Mouse (Mus musculus) left cerebral cortex, postnatal 25 days (tissue): ENCODE data around the gene Bbs9. TPM values are rescaled to one million over a fixed set of nuclear protein-coding genes. Genes with fewer than 3 reads are reported as not detected.

Experiments
- DNase-seq, 2 experiments: peaks; one replicate each; pipeline ENCODE4 v3.0.0; 2022; ENCODE audit warnings: low spot score in 2 of 2, mixed read lengths in 1 of 2
- intact Hi-C: fragments of 180-260 bp; cut with DNase I; formaldehyde crosslinking; loops from one replicate; pipeline ENCODE4 v1.15.1; 2025
- total RNA-seq, 2 experiments: library from RNA; stranded (reverse); gene quantifications; 2 replicates each; pipeline ENCODE4 v1.2.3; 2021

Bbs9 gene
- total RNA-seq, 2 experiments from 2014 or later: 27.8 to 28.6 TPM

DNA sequence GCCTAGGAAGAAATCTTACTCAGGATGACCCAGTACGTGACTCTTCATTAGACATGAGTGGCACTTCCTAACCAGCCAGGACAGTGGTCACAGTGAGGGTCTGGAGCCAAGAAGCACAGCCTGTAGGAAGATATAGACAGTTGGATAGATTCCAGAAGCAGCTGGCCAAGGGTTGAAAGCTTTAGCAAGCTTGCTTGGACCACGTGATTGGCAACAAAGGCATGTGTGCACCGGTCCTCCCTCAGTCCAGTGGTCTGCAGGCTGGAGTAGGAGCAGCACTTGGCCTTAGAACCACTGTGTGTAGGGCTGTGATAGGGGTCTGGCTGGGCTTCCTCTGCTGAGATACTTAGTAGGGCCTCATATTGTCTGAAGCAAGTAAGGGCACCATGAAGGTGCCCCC, 237.2 kb downstream of the Bbs9 start:
- DNase-seq: no peak
- intact Hi-C loops: loop anchor here (10.0 kb wide), 2 partner anchors 302 to 502 kb away; no protein-coding TSS in a partner anchor

DNA sequence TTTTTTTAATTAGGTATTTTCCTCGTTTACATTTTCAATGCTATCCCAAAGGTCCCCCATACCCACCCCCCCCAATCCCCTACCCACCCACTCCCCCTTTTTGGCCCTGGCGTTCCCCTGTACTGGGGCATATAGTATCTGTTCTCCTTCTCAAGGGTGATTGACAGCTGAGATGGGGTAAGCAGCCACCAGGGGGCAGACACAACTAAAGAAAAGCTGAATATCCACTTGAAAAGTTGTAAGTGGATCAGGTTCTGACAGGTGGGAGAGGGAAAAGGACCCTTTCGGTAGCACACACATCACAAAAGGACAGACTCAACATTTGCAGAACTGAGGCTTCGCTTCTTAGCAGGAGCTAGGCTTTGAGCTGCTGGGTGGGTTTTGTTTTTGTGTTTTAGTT, 237.8 kb downstream of the Bbs9 start:
- peak; percentile 40 to 42 for DNase-seq
- intact Hi-C loops: loop anchor here (10.0 kb wide), 2 partner anchors 302 to 502 kb away; no protein-coding TSS in a partner anchor

DNA sequence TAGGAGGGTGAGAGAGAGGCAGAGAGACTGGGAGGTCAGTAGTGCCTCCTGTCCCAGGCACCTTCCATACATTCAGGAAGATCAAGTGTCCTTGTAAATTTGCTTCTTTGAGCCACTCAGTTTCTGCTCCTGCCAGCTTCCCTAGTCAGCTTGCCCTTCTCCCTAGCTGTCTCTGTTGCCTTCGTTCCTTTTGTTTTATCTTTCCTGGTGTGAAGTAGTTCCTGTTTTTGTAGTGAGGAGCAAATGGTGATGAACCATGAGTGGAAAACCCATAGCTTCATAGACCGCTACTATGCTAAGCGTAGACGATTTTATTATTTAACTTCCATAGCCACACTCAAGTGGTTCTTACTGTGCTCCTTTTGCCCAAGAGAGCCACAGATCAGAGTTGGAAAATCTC, 242.1 kb downstream of the Bbs9 start:
- intact Hi-C loops: loop anchor here (10.0 kb wide), 2 partner anchors 297 to 497 kb away; no protein-coding TSS in a partner anchor

DNA sequence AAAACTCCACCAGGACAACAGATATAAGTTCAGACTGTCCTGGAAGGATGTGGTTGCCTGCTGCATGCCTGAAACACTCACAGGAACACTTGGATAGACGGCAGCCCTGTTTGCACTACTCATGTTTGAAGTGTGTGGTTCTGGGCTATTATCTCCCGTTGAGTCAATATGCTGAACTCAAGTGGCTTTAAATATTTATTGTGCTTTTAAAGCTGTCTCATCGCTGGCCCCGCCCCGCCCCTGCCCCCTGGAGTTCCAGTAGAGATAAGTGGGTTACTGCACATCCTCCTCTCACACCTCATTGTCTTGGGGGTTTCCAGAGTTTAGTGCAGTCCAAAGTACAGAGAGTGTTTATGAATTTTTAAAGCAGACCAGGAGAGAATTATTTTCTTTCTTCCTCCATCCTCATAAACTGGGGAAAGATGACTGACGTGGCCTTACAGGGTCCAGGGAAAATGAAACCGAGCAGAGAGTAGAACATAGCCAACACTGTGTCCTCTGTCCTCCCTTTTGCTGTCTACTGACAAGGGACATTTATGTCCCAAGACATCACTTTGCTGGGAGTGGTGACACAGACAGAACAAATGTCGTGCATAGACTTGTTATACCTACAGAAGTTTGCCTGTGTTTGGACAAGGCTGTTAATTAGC, 242.8 kb downstream of the Bbs9 start:
- no peak for DNase-seq
- intact Hi-C loops: loop anchor here (10.0 kb wide), 2 partner anchors 297 to 497 kb away; no protein-coding TSS in a partner anchor

More for the DNA sequence above, 242.1 kb downstream of the Bbs9 start:
- DNase-seq: no peak

DNA sequence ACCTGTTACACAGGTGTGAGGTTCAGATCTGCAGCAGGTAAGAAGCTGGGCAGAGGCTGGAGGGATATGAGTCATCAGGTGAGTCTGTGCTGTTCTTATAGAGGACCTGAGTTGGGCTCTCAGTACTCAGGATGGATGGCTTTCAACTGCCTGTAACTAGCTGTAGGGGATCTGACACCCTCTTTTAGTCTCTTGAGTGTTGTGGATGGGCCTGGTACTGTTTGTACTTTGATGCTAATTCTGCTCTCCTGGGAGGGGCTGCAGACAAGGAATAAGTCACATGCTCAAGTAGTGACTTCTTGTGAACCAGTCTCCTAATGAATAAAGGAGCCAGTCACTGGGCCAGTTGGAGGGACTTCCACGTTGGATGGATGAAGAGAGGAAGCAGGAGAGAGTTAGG, 257.1 kb downstream of the Bbs9 start:
- no peak for DNase-seq
- intact Hi-C loops: no loop called here

DNA sequence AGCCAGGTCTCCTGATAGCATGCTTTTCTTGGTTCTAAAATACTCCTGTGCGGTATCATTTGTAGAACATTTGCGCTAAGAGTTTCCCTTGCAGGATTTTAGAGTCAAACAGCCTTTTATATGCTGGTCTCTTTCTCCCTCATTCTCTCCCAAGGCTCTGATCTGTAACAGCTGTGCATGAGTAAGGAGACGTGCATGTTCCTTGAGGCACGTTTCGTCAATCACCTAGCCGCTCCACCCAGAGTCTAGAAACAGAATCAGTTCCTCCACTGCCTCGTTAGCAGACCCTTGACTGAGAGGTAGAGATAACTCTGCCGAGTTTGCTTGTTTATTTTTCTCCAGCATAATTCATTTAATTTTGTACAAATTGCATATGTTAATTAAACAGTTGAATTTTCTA, 259.4 kb downstream of the Bbs9 start:
- intact Hi-C loops: no loop called here
- DNase-seq: no peak

DNA sequence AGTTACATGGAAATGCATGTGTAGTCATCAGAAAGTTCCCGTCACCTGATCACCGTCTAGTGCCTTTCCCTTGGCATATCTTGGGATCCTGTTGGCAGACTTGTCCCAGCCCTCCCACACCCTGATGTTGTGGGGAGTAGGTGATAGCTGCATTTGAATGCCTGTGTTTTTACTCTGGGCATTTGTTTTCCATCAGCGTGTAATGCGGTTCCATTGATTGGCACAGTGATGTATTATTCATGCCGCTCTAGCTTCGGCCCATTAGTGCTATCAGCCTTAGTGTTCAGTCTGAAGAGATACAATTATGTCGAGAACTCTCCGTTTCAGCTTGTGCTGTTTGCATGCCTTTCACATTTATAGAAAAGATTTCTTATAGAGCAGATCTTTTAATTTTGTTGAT, 259.9 kb downstream of the Bbs9 start:
- peak; percentile 8 to 45 for DNase-seq
- intact Hi-C loops: no loop called here

DNA sequence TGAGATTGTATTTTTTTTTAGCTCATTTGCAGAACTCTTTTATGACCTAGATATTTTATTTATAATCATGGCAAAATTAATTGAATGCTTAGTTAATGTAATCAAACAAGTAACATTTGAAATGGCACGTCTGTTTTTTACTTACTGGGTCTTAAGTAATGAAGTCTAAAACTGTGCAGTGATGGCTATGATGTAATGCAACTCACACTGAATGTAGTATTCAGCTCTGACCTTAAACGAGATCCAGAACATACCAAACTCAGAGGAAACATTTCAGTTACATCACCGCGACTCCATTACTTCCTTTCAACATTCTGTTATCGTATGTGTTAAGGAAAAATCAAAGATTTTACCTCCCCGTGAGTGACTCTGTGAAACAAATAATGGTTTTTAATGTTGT, 262.4 kb downstream of the Bbs9 start:
- DNase-seq: no peak
- intact Hi-C loops: no loop called here

DNA sequence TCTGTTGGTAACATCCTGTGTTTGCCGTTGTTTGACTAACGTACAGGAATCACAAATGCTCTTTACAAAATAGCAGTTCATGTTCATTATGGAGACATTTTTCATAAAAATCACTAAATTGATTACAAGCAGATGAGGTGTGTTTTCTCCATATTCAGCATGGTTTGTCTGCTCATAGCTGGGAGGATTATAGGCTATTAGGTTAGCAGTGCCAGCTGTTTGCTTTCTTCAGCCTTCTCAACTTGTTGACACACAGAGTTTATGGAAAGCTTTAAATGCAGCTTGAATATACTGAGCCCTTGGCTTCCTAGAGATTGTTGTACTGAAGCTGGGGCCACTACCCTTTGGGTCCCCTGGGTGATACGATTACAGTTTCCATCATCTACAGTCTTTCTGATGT, 263.3 kb downstream of the Bbs9 start:
- DNase-seq: no peak
- intact Hi-C loops: no loop called here

DNA sequence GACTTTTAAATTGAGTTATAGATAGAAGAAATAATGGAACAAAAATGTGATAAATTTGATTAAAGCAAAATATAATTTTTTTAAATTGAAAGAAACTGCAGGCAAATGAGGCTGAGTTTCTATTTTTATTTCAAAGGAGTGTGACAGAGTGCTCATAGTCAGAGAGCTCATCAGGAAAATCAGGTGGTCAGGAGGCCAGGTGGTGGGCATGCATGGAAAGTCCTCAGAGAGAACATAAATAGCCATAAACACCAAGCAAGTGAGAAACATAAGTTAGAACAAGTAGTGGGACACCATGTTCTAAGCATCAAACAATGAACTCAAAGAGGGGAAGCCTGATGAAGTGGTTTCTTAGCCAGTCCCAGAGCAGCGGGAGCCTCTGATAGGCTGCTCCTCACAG, 266.5 kb downstream of the Bbs9 start:
- no peak for DNase-seq
- intact Hi-C loops: no loop called here

DNA sequence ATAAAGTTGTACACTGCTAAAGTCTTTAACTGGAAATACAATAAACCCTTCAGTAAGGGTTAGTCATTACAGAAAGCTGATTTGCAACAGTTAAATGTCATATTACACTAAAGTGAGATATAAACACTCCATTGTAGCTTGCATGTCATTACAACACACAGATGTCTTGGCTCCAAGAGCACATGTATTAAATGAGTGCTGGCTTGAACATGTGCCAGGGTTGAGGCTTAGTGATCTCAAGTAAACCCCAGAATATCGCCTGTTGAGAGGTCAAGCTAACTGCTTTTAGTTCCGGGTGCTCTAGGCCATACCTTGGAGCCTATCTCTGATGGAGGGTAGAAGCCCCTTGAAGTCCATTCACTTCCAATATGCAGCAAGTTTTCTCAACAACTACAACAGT, 273.1 kb downstream of the Bbs9 start:
- no peak for DNase-seq
- intact Hi-C loops: no loop called here

DNA sequence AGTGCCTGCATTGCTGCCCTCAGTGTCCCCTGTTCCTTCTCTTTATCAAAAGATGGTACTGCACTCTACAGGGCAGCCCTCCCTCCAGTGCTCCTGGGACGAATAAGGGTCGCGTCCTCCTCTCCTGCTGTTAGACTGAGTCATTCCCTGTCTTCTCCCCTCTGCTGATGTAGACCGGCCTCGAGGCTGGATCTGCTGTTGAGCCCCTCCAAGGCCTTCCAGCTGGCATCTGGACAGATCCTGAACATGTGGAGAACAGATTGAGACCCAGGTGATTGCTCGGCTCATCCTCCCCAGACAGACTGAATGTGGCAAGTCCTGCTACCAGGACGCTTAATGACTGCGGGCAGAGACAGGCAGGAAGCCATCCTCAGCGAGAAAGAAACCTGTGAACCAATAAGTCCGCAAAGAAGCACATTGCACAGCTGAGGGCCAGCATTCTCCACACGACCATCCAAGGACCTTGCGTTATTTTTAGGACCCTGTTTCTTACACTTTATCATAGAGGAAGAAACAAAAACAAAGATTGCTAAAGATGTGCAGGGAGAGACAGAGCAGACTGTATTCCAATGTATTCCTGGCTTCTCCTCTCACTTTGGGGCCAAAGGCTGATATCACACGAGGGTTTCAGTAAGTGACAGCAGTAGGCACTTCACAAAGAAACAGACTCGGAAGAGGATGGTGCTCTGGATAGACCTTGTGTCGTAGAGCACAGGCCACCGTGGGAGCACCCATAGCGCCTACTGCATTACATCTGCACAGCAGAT, 275.4 kb downstream of the Bbs9 start:
- intact Hi-C loops: no loop called here
- no peak for DNase-seq

DNA sequence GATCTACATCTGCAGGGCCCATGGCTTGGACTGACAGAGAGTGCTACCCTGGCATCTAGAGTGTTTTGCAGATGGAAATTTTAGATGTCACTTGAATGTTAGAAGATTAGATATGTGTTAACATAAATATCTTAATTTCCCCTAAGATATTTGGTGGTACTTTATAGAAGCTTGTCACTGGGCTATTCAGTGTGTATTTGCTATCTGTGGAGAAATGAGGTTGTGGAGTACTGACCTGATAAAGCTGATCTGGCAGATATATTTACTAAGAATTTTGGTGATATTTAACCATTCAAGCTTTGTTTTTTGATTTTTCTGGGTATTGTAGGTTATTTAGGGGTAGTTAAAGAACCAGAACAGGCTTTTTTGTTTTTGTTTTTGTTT, 276.0 kb downstream of the Bbs9 start:
- no peak for DNase-seq
- intact Hi-C loops: no loop called here

DNA sequence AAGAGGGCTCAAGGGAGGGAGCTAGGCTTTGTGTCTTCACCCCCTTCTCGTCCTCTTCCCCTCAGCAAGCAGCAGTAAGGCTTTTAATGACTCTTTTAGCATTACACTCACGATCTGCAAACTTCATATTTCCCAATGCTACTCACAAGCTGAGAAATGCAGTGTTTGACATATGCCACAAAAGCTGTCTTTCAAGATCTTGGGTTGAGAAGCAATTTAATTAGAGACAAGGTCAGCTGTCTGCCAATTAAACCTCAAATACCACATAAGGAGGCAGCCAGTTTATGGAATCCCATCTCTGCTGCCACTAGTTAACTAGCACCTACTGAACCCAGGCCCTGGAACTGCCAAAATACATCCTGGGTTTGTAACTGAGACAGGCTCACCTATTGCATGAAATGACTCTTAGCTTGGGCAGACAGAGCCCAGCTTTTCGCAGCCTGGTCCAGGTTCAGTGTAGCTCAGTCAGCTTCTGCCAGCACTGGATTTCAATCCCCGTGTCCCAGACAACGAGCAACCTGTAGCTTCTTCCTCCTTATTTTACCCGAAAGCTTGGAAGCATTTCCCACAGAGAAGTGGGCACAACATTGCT, 278.7 kb downstream of the Bbs9 start:
- DNase-seq: no peak
- intact Hi-C loops: no loop called here

DNA sequence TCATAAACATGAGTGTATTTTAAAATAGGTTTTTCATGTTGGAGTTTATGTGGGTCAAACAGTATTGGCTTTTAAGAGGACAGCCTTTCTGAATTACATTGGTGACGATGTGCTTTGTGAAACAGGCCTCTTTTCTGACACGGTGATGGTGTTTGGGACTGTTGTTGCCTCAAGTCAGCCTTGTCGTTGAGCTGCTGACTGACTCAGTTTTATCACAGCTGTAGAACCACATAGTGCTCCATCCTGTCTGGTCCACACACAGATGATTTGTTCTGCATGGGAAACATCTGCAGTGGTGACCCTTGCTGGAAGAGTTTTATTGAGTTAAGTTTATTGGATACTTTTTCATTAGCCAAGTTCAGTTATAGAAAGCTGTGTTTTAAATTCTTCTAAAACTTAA, 283.0 kb downstream of the Bbs9 start:
- DNase-seq: no peak
- intact Hi-C loops: no loop called here

DNA sequence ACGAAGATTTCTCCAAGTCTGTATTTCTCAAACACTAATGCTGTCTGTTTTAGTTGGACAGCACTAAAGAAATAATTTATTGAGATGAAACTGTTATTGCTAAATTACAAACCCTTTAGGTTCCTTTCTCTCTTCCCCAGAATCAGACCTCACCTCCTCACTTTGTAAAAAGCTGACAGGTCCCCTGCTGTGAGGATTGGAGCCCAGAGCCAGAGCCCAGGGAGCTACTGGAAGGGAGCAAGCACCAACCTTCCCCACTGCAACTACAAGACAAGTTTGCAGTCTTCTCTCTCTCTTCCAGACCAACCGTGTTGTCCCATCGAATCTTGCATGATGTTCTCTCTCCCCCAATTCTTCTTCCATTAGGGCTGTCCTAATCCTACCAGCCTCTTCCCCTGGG, 283.7 kb downstream of the Bbs9 start:
- intact Hi-C loops: no loop called here
- no peak for DNase-seq

DNA sequence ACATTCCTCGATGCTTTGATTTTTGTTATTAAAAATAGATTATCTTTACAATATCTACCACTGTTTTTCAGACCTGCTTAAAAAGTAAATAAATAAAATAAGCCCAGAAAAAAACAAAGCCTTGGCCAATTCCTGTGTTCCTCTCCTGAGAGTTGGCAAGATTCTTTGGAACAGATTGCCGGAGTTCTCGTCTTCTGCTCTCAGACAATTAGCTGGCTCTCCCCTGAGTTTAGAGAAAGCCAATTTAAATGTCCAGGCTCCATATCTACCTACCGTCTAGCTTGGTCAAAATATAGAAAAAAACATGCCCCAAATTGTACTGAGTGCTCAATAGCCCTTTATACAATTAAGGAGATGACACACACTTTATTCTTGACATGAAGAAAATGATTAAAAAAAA, 284.9 kb downstream of the Bbs9 start:
- intact Hi-C loops: no loop called here
- no peak for DNase-seq

DNA sequence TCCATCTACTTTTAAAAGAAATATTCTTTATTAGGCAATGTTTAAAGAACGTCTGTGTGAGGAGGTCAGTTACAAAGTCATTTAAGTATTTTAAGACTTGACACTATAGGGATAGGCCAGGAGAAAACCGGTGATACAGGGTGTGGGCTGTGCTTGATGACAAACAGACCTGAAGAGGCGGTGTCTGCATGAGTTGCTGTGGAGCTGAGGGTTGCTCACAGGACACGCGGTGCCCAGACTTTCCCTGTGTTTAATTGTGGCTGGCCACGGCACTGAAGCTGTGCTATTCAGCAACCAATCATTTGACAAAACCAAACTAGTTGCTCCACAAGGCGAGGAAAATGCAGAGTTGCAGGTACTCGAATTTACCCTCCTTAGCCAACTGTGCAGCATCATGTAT, 286.0 kb downstream of the Bbs9 start:
- intact Hi-C loops: no loop called here
- no peak for DNase-seq

DNA sequence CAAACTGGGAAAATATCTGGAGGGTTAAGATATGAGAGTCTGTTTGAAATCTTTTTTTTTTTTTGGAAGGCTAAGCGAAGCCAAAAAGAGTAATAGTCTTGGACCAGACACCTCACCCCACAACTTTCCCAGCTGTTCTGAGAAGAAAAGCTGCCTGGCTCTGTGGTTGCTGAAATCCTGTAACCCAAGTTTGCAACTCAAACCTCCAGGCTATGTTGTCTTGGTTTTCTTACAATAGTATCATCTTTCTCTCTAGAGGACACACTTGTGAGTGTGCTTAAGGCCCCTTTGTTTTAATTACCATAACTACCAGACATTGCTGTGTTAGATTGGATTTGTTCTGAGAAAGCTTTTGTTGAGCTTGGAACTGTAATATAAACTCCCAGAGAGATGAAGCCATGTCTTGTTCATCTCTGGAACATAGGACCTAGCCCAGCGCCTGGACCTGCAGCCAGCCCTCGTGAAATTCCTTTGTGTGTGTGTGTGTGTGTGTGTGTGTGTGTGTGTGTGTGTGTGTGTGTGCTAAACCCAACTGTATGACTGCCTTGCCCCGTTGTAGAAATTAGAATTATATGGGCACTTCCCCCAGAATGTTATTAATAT, 290.2 kb downstream of the Bbs9 start:
- intact Hi-C loops: no loop called here
- DNase-seq: no peak

DNA sequence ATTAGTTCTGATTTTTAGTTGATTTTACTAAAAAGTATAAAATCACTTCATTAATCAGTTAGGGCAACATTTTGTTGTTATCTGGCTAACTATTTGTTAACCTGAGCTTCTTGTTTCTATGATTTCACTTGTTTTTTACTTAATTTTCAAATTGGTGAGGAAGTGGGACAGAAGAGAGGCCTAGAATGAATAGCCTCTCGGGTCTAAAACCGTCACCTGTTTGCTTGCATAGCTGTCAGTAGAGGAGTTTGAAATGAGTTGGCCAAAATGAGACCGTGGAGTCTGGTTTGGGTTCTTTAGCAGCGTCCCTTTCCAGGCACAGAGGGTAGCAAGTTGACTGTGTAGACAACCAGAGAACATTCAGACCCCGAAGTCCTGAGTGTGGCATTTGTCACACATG, 291.6 kb downstream of the Bbs9 start:
- DNase-seq: no peak
- intact Hi-C loops: no loop called here

DNA sequence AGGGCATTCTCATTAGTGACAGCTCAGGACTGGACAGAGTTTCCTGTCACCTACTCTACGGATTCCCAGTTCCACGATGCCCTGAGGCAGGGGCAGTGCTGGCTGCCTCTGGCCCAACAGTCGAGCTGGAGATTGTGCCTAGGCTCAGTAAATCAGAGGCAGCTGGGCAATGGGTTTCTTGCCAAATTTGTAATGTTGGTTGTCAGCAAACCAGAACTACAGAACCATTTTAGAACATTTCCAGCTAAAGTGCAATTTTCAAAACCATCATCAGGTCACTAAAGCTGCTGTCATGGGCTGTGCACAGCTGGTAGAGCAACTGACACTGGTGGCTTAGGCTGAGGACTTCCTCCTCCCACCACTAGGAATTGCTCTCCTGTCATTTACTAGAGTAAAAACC, 292.3 kb downstream of the Bbs9 start:
- DNase-seq: no peak
- intact Hi-C loops: no loop called here
